Mouse (Mus musculus): ENCODE measurements around the gene Anks1b.

The Anks1b gene

DNA sequence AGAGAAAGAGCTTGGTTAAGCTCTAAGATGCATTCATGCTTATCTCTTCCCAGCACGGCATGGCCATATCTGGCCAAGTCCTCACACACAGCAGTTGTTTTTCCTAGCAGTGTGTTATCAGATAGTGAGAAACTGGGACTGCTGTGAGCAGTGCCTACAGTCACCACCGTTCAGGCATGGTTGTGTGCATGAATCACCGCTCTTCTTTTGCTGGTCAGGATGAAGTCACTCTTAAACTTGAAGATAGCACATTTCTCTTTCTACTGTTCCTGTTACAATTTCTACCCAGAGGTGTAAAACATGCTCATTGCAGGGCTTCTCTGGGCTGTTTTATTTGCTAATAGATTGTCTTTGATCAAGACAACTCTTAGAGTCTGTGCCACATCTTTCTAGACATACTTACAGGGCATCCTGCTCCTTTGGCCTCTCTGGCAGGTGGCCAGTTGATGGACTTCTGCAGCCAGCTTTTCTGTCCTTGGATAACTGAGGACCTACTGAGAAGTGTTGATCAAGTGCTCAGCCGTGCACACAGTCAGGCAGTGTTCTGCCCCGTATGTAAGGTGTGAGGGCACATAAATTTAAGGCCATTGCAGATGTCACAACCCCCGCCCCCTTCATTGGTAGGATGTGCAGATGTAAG, 296.8 kb downstream of the Anks1b start:
- DNase-seq (ENCODE audit: low read depth, low spot score) = peak; percentile 69

DNA sequence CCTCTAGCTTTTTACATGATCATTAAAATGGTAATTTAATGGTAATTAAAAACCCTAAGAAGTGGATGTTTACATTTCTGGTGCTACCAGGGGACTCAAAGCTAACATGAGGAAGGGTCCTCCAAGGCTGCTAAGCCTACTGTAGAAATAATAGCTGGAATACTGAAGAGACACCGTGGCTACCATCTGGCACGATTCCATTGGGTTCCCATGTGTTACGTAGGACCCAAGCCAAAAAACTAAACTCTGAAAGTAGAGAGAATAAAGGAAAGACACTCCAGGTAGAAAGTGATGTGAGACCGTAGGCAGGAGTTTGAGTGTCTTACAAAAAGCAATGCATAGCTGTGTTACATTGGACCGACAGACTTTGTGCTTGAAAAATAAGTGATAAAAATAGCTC, 317.1 kb downstream of the Anks1b start:
- DNase-seq (ENCODE audit: low read depth, low spot score) = peak; percentile 56

DNA sequence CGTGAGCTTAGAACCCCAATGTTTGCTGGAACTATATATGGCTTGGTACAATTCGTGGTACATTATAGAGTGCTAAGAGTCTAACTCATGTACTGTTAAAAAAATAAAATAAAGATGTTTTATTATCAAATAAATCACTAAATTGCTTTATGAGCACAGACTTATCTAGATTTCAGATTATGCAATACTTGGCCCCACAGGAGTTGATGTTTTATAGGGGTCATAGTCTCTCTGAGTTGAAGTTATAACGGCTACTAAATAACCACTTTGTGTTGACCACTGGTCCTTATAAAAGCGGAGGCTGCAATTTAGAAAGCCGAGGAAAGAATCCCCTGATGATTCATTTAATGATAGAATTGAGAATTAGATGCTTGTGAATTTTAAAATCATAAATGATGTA, 323.6 kb downstream of the Anks1b start:
- no peak for DNase-seq (ENCODE audit: low read depth, low spot score)

DNA sequence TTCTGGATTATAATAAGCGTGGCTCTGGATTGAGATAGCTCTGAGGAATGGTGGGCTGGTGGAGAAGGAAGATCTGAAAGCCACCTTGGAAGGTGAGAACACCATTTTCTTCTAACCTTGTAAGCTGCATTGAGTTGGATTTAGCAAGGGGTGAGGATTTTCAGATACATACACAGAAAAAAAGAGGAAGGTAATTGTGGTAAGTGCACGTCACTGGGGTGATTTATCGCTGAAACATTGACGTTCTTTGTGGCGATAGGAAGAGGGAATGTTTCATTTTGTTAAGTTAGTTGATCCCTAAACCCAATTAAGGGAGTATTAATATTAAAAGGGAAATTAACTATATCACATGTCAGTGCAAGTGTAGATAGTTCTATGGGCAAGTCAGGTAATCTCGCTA, 336.7 kb downstream of the Anks1b start:
- DNase-seq (ENCODE audit: low read depth, low spot score) = no peak

DNA sequence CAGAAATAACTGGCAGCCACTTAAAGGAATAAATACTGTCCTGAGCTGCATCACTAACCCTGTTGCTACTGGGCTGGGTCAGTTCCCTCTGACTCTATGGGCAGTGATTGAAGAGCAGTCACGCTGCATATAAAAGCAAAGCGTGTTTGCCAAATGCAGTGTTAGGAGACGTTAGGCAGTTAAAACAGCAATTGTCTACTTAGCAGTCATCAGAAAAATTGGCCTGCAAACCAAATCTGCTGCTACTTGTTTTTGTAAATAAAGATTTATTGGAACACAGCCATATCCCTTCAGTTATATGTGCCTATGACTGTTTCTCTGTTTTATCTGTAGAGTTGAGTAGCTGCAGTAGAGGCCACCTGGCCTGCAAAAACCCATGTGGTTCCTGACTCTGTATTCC, 347.2 kb downstream of the Anks1b start:
- DNase-seq (ENCODE audit: low read depth, low spot score) = peak; percentile 15

DNA sequence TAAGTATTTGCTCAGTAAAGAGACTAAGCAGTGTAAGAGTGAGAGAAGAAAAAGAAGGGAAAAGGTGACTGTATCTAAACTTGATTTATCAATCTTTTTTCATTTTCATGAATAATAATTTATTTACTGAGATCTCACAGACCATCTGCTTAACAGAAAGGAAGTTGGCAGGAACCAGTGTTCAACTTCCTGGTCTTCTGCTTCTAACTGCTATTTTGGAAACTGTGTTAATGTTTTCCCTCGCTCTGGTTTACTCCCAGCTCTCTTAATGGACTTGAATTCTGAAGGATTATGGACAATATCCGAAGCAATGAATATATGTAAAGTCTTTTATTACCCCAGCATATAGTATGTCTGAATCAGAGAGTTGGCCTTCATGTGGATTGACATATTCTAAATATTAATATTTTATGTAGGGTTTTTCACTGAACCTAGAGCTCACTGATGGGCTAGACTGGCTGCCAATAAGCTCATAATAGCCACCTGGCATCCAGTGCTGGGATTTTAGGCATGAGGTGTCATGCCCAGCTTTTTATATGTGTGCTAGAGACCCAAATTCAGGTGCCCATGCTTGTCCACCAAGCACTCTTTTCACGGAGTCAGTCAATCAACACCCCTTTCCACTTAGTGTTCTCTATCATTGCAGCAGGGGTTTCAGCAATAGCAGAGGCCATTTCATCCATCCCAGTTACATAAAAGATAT, 349.6 kb downstream of the Anks1b start:
- peak; percentile 90 for DNase-seq (ENCODE audit: low read depth, low spot score)

DNA sequence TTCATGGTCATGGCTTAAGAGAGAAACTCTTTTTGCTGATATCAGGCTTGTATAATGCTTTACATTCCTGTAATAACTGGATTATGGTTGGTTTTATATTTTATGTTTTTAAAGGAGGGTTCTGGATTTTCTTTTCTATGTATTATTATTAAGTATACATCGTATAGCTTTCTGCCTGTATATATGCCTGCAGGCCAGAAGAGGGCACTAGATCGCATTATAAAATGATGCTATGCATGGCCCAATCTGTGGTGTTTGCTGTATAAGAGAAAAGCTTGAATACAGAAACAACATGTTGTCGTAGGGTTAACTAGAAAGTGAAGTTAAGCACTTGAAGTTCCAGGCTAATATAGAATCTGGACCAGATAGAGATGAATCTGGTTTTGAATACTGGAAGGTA, 362.0 kb downstream of the Anks1b start:
- peak; percentile 29 for DNase-seq (ENCODE audit: low read depth, low spot score)

DNA sequence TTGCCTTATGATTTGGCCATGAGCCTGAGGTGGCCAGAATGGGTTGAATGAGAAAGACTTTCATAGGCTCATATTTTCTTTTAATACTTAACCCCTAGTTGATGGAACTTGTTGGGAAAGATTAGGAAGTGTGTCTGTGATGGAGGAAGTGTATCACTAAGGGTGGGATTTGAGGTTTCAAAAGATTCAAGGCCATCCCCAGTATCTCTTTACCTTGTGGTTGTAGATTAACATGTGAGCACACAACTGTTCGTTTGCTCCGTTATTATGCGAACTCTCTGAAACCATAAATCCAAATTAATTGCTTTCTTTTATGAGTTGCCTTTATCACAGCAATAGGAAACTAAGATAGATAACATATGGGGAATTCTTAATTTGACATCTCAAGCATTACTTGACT, 364.0 kb downstream of the Anks1b start:
- no peak for DNase-seq (ENCODE audit: low read depth, low spot score)

DNA sequence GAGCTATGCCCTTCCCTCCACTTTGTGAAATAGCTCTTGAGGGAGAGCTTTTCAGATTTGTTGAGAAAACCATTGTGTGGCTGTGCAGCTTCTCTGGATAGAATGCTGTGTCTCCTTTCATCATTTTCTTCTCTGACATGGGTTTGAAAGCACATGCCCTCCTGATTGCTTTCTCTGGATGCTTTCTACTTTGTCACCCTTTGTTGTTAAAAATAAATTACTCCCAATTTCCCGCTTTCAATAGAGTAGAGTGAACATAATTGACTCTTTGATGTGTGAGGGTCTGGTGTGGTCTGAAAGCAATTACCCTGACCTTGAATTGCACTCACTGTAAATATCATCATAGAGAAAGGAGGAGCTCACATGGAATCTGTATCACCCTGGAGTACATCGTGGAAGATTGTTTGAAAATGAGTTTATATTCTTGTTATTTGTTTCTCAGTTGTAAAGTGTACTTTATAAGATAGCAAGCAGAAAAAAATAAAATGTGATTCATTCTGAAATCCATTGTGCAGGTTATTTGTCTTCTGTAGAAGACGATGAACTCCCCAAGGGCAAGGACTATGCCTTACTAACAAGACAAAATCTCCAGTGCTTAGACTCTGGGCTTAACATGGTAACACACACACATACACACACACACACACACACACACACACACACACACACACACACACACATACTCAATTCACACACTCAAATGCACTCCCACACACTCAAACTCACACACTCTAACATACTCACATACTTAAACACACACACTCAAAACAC, 385.8 kb downstream of the Anks1b start:
- no peak for DNase-seq (ENCODE audit: low read depth, low spot score)

DNA sequence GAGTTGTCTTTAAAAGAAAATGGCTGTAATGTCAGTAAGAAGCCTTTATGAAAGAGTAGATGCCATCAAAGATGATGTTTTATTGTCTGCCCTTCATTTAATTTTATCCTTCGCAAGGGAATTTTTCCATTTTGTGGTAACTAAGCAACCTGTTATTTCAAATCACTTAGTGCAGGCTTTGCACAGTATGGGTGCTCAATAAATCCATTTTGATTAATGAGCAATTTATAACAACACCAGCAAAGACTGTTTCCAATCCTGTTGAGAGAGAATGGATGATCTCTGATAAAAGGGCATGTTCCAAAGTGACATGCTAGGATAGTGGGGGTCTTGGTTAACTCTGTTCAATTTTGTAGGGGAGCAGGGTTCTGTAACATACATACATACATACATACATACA, 398.0 kb downstream of the Anks1b start:
- peak; percentile 6 for DNase-seq (ENCODE audit: low read depth, low spot score)

DNA sequence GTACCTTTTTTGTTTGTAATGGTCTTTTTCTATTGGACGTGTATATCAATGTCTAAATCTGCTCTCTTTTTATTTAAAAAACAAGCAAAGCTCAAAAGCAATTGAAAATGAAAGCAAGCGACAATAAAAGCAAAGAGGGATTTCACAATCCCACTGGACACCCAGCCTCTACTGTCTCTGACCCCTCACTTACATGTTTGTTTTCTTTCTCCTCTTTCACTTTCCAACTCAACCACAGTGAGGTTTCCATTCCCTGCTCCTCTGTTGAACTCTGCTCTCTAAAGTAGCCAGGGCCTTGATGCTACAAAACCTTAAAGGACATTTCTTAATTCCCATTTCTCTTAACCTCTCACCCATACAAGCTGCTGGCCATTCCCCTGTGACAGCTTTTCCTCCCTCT, 400.0 kb downstream of the Anks1b start:
- no peak for DNase-seq (ENCODE audit: low read depth, low spot score)

DNA sequence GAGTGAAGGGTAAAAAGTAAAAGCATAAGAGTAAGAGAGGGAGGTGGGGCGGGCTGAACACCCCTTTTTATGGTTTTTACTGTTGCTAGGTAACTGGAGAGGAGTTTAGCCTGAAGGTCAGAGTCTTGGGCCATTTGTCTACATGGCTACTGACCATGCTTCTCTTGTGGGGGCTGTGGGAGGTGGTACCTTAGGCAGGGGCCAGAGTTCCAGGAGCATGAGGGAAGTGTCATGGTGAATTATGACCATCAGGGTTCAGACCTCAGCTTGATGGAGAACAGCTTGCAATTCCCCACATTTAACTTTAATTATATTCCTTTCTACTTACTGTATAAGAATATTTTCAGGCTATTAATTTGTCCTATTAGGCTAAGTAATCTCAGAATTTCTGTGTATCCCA, 413.3 kb downstream of the Anks1b start:
- no peak for DNase-seq (ENCODE audit: low read depth, low spot score)

DNA sequence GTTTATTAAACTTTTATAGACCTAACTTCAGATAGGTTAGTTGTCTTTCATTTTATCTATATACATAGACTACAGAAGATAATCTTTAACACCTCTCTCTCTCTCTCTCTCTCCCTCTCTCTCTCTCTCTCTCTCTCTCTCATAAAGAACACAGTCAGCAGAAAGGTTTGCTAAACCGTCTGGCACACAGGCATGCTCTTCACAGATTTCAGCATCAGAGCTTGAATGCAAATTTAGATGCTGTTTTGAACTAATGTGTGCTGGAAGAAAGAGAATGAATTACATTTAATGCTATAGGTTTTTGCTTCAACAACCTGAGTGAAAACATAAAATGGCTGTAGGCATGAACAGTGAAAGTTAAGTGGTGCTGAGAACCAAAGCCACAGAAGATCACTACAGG, 429.9 kb downstream of the Anks1b start:
- peak; percentile 55 for DNase-seq (ENCODE audit: low read depth, low spot score)

DNA sequence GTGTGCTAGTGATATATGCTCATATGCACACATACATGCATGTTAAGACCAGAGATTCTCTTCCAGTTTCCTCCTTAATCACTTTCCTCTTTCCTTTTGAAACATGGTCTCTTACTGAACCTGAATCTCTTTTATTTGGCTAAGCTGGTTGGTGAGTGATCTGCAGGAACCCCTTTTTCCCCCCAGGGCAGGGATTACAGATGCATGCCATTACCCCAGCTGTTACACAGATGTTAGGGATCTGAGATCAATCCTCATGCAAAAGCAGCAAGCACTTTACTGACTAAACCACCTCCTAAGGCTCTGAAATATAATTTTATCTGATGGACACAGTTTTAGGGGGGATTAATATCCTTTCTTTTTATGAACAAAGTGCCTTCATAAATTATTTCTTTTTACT, 432.8 kb downstream of the Anks1b start:
- no peak for DNase-seq (ENCODE audit: low read depth, low spot score)

DNA sequence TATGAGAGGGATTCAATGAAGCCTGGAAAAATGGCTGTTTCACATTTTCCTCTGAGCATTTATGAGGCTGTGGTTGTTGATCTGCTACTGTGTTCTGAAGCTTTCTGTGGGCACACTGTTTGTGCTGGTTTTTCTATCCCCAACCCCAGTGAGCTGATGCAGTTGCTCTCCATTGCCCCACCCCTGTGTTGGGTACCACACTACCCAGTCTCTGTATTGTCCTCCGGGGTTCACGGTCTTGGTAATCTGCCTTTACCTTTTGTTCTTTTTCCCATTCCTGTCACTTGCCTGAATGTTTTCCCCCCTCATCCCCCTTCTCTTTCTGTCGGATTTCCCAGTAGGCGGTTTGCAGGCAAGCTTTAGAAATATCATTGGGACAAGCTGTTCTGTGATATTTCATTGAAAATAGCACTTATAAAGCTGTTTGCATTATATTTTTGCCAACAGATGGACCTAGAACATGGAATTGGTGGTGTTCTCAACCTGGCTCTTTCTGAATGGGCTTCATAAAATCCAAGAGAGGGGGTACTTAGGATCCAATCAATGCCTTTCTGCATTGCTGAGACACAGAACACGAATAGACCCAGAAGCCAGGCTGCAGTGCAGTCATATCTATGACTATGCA, 434.7 kb downstream of the Anks1b start:
- DNase-seq (ENCODE audit: low read depth, low spot score) = peak; percentile 81

DNA sequence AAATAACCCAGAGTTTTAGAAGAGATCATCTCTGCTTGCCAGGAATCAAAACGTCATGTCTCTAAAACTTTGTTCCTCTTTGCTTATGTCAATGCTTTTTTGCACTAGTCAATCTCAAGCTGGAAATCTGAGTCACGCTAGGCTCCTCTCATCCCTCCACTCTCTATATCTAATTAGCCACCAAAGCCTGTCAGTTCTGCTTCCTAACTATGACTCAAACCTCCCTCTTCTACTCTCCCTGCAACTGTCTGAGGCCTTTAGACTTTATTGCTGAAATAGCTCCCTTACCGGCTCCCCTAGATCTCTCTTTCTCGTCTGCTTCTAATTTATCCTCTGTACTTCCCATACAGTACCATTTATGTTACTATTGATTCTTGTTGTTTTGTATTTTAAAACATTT, 456.5 kb downstream of the Anks1b start:
- peak; percentile 74 for DNase-seq (ENCODE audit: low read depth, low spot score)

DNA sequence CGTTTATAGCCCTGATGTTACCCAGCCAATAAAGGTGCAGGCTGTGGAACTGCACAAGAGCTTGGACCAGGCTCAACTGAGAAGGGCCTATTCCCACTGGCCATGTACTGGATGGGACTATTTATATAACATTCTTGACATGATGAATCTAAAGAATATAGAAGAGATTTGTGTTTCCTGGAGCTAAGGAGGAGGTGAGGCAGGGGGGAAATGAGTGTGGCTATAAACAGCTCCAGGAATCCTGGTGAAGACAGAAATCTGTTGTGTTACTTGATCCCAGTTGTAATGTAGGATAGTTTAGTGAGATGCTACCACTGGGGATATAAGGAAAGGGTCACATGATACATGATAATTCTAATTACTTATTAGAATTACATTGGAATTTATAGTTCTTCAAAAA, 472.1 kb downstream of the Anks1b start:
- DNase-seq (ENCODE audit: low read depth, low spot score) = peak; percentile 45

DNA sequence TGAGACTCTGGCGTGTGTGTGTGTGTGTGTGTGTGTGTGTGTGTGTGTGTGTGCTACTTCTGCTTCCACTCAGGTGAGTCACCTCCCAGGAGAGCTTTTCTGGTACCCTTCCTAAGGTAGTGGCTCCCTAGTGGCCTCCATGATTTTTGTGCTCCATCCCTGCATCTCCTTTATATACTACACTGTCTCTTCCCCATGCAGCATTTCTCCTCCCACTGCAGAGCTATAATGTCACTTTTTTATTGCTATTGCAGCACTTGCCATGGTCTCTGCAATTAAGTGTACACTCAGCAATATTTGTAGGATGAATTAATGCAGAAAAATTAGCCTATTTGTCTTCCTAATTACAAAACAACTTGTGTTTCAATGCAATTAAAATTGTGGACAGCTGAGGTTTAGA, 482.9 kb downstream of the Anks1b start:
- DNase-seq (ENCODE audit: low read depth, low spot score) = no peak

DNA sequence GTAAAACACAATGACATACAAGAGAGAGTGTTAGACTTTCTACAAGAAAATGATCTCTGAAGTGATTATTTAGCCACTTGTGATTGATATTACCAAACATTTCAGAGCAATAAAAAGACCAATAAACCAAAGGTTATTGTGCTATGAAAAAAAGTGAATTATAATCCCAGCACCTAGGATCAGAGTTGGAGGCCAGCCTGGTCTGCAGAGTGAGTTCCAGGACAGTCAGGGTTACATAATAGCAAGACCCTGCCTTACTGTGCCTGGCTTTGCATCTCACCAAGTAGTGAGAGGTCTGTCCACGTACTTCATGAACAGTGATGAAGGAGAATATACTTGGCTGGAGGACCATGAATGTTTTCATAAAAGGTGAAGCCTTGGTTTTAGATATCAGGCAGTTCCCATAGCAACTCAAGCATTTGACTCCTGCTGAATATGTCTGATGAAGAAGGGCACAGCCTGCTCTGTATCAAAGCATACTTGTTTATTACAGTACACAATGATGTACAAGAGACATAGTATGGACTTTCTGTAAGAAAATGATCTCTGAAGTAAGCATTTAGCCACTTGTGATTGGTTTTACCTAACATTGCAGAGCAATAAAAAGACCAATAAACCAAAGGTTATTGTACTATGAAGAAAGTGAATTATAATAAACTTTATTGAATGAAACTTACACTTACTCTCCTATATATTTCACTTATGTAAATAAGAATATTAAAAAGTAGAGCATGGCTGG, 484.0 kb downstream of the Anks1b start:
- no peak for DNase-seq (ENCODE audit: low read depth, low spot score)

DNA sequence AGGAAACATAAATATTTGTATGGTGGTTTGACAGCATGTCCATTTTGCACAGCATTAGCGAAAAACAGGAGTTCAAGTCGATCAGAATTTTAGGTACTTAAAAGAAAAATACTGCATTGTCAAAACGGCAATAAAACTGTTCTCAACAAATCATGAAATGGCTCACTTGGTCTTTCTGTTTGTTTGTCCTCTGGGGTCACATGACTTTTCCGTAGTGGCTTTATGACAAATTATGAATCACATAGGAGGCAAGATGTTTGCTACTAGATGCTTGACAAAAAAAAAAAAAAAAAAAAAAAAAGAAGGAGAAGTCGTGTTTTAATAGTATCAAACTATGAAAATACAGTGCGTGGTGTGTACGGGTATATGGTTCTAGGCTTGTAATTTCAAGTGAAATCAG, 495.7 kb downstream of the Anks1b start:
- no peak for DNase-seq (ENCODE audit: low read depth, low spot score)

DNA sequence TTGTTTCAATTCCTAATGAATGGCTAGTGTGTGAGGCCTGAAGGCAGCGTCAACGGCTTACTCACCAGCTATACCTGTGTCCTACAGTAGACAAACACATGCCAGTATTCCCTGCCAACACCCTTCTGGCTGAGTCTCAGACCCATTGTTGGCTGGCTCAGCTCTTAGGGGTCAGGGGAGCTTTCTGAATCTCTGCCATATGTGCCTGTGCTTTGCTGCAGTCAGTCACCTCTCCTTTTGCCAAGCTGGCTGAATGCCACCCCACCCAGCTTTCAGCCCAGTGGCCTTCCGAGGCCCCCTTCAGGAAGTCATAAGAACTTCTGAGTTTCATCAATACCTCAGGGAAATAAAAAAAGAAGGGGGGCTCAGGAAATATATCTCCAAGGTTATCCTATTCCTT, 497.4 kb downstream of the Anks1b start:
- peak; percentile 98 for DNase-seq (ENCODE audit: low read depth, low spot score)

DNA sequence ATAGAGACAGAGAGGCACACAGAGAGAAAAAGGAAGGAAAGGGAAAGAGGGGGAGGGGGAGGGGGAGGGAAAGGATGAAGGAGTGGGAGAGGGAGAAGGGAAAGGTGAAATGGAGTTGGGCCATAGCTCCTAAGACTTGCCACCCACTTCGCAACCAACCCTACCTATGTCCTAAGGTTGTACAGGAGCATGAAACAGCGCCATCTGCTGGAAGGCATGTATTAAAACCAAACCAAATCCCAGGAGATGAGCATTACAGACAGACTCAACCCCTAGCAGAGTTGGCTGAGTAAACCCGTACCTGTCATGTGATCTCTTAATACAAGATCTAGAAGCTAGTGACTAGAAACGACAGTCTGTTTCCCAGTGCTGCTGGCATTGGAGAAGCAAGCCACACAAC, 500.2 kb downstream of the Anks1b start:
- DNase-seq (ENCODE audit: low read depth, low spot score) = peak; percentile 85

All from brain, adult 2 months (tissue).